Mouse (Mus musculus) heart, adult 2 months (tissue): ENCODE data around the gene Dido1. TPM values are rescaled to one million over a fixed set of nuclear protein-coding genes. Genes with fewer than 3 reads are reported as not detected.

Experiments
- DNase-seq, 2 experiments: peaks; one replicate each; pipeline ENCODE4 v3.0.0; 2021
- H3K27ac ChIP-seq: fragments of 200-600 bp; 2 replicates; pipeline ENCODE4 v1.8.1; 2022
- H3K27me3 ChIP-seq: fragments of 200-500 bp; 2 replicates; pipeline ENCODE4 v1.6.1; 2012; ENCODE audit warnings: mild to moderate bottlenecking, low read length, inconsistent platforms, mixed read lengths; ENCODE audit not compliant: control insufficient read depth, insufficient read depth
- H3K36me3 ChIP-seq: fragments of 200-500 bp; 2 replicates; pipeline ENCODE4 v1.6.1; 2012; ENCODE audit warnings: low read length, inconsistent platforms; ENCODE audit not compliant: control insufficient read depth, insufficient read depth
- H3K4me1 ChIP-seq: fragments of 200-500 bp; 2 replicates; pipeline ENCODE4 v1.6.1; 2011; ENCODE audit warnings: low read length; ENCODE audit not compliant: control insufficient read depth, insufficient read depth
- H3K4me3 ChIP-seq: fragments of 200-600 bp; 2 replicates; pipeline ENCODE4 v1.8.1; 2022
- H3K79me2 ChIP-seq: fragments of 200-500 bp; replicated peaks from 2 replicates; pipeline ENCODE4 v1.6.1; 2012; ENCODE audit warnings: mild to moderate bottlenecking, inconsistent platforms, low read length, moderate library complexity, mixed read lengths; ENCODE audit not compliant: control insufficient read depth, insufficient read depth
- H3K9ac ChIP-seq: fragments of 200-500 bp; 2 replicates; pipeline ENCODE4 v1.6.1; 2012; ENCODE audit warnings: low read depth, mild to moderate bottlenecking, control low read depth, inconsistent platforms, low read length, mixed read lengths
- CTCF ChIP-seq: fragments of 200-600 bp; IDR thresholded peaks from 2 replicates; pipeline ENCODE4 v1.8.1; 2022; ENCODE audit warnings: antibody characterized with exemption, mild to moderate bottlenecking, moderate library complexity
- EP300 ChIP-seq: fragments of 200-500 bp; IDR thresholded peaks from 2 replicates; pipeline ENCODE4 v1.6.1; 2011; ENCODE audit warnings: low read depth, low read length, control low read depth; ENCODE audit not compliant: insufficient read depth
- POLR2A ChIP-seq: fragments of 200-500 bp; IDR thresholded peaks from 2 replicates; pipeline ENCODE4 v1.6.1; 2011; ENCODE audit warnings: mild to moderate bottlenecking, low read depth, low read length, control low read depth; ENCODE audit not compliant: insufficient read depth
- WGBS: fragments of 180-500 bp; shearing (Covaris S2); methylation state at CpG from one replicate; pipeline ENCODE4 v1.1.7; 2018; 5-methylcytosine and 5-hydroxymethylcytosine counted together
- intact Hi-C: fragments of 180-260 bp; cut with DNase I; formaldehyde crosslinking; loops from one replicate; pipeline ENCODE4 v1.15.1; 2025
- polyA plus RNA-seq: library from polyadenylated mRNA; depleted of rRNA; stranded (reverse); fragments of >200 nt; gene quantifications from 2 replicates; pipeline ENCODE4 v1.2.3, GENCODE M21; 2012
- total RNA-seq, 2 experiments: library from RNA; stranded (reverse); gene quantifications; 2 replicates each; pipeline ENCODE4 v1.2.3; 2021

Gene Dido1
- total and polyA plus RNA-seq, 3 experiments: 8.6 to 30.8 (median 30.7) TPM

DNA sequence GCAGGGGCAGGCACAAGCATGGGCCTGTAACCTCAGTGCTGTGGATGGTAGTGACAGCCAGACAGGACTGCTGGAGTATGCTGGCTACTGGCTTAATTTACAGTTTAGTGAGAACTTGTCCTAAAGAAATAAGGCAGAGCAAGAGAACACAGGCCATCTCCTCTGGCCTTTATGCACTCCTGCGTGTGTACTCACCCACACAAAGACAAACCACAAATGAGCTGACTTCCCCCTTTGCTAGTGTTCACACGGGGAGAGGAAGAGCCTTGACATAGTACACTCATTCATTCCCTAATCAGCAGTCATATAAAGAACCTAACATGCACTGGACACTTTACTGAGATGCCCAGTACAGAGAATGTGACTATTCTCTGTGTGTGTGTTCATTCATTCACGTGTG is 4.7 kb downstream of the Dido1 start:
- peaks cover 28% of the 10 kb centered on the region for H3K4me1 ChIP-seq
- H3K79me2 ChIP-seq: peaks cover 12% of the 10 kb centered on the region
- peak overlapping the region; percentile 89 for H3K27ac ChIP-seq
- 40% methylated on average over 3 of the region's 3 CpGs for WGBS
- no peak for DNase-seq
- H3K27me3 ChIP-seq: no peaks in the 10 kb centered on the region
- intact Hi-C loops: no loop called here
- no peak overlapping the region for H3K4me3 ChIP-seq
- peak overlapping the region; percentile 2 for H3K9ac ChIP-seq
- TF ChIP-seq POLR2A: no peak
- no peak for TF ChIP-seq CTCF
- TF ChIP-seq EP300: no peak
- H3K36me3 ChIP-seq: peaks cover 28% of the 10 kb centered on the region

DNA sequence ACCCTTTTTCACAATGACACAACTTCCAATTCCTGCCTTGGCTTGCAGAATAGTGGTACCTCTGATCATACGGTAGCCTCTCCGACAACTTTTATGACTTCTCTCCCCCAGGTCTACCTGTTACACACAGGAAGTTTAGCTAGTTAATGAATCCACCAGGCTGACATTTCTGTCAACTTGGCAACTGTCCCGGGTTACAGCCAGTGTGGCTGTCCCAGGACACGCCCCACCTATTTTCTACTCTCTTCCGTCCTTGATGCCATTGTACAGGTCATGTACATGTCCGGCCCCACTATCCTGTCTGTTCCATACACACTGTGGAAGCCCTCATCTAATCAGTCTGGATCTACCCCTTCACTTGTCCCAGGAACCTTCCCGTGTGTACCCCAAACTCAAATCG is 5.2 kb downstream of the Dido1 start:
- Histone ChIP-seq H3K79me2 (peaks cover 12% of the 10 kb centered on the region), H3K4me1 (peaks cover 30% of the 10 kb centered on the region), H3K36me3 (peaks cover 32% of the 10 kb centered on the region), H3K27ac (peak overlapping the region; percentile 89), H3K4me3 (peak overlapping the region; percentile 3; the same call in 1 of the 2 replicates), H3K9ac (peak overlapping the region; percentile 2; the same call in 1 of the 2 replicates), H3K27me3 (no peaks in the 10 kb centered on the region)
- intact Hi-C loops: loop anchor here (5.0 kb wide), 1 partner anchor 122 kb away; the partner anchor contains the start of gene Mrgbp
- WGBS: 21% methylated on average over 8 of the region's 8 CpGs
- DNase-seq: peak; percentile 56 to 77
- TF ChIP-seq CTCF (no peak), POLR2A (peak; percentile 47; the same call in 1 of the 2 replicates), EP300 (peak; percentile 69; the same call in 1 of the 2 replicates)

DNA sequence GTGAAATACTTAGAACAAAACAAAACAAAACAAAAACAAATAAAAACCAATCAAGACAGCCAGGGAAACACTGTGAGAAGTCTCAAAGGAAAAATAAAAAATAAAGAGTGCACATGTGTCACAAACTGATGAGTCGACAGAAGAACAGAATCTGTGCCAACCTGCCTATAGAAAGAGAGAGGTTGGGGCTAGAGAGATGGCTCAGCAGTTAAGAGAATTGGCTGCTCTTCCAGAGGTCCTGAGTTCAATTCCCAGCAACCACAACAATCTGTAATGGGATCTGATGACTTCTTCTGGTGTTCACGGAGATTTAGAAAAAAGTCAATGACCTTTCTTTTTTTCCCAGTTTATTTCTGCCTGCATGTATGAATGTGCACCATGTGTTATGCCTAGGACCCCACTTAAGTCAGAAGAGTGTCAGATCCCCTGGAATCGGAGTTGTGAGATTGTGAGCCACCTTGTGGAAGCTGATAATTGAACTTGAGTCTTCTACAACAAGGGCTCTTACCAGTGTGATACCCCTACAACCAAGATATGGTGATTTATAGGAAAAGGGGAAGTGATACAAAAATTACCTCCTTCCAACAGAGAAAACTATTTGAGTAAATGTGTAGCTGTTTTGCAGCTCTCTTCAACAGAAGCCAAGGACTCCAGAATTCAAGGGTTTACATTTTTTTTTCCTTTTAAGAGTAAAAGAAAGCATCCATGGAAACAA is 6.0 kb downstream of the Dido1 start:
- Histone ChIP-seq H3K36me3 (peaks cover 36% of the 10 kb centered on the region), H3K27ac (peak overlapping the region; percentile 89), H3K27me3 (no peaks in the 10 kb centered on the region), H3K9ac (no peak overlapping the region), H3K4me3 (peak overlapping the region; percentile 3; the same call in 1 of the 2 replicates), H3K4me1 (peaks cover 31% of the 10 kb centered on the region), H3K79me2 (peaks cover 12% of the 10 kb centered on the region)
- intact Hi-C loops: loop anchor here (5.0 kb wide), 1 partner anchor 122 kb away; the partner anchor contains the start of gene Mrgbp
- no peak for DNase-seq
- WGBS: 58% methylated on average over 3 of the region's 3 CpGs
- TF ChIP-seq CTCF (no peak), POLR2A (no peak), EP300 (no peak)

DNA sequence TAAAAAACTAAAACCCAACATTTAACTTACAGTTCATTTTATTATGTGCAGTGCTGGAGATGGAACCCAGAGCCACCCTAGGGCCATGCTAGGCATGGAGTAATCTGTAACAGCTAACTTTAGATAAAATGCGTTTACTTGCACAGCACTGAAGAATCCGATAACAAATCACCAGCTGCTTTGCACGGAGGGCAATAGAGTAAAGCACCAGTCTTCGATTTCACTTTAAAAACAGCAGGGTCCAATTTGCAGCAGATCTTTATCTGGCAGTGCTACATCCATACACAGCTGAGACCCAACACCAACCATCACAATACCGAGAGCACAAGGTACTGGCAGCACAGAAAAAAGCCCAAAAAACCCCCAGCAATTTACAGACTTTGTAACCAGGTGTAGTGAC is 6.6 kb downstream of the Dido1 start:
- intact Hi-C loops: loop anchor here (5.0 kb wide), 1 partner anchor 121 kb away; the partner anchor contains the start of gene Mrgbp
- Histone ChIP-seq H3K27ac (peak overlapping the region; percentile 94), H3K9ac (no peak overlapping the region), H3K4me1 (peaks cover 32% of the 10 kb centered on the region), H3K36me3 (peaks cover 30% of the 10 kb centered on the region), H3K4me3 (no peak overlapping the region), H3K27me3 (no peaks in the 10 kb centered on the region), H3K79me2 (peaks cover 11% of the 10 kb centered on the region)
- DNase-seq: no peak
- no peak for TF ChIP-seq EP300
- WGBS: 66% methylated on average over 5 of the region's 5 CpGs

DNA sequence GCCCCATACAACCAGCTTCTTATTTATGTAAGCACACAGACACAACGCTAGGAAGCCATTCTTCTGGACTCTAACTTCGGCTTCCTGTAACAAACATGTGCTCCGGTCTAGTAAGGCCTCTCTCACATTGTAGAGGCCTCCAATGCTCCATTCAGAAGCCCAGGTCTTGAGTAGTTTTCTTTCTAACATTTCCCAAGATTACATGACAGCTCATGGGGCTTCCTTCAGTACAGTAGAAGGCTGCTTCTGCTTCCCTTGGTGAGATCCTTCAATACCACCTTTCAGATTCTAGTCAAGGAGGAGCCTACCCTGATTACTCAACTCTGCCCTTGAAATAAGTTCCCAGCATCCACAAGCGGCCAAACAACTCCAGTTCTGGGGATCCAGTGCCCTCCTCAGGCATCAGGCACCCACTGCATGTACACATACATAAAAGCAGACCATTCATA is 7.1 kb downstream of the Dido1 start:
- Histone ChIP-seq H3K4me3 (peak overlapping the region; percentile 85), H3K27me3 (no peaks in the 10 kb centered on the region), H3K9ac (peak overlapping the region; percentile 82), H3K36me3 (peaks cover 32% of the 10 kb centered on the region), H3K4me1 (peaks cover 33% of the 10 kb centered on the region), H3K79me2 (peaks cover 13% of the 10 kb centered on the region), H3K27ac (peak overlapping the region; percentile 94)
- 10% methylated on average over 4 of the region's 4 CpGs for WGBS
- intact Hi-C loops: loop anchor here (5.0 kb wide), 1 partner anchor 120 kb away; the partner anchor contains the start of gene Mrgbp
- no peak for DNase-seq
- TF ChIP-seq EP300: no peak
- no peak for TF ChIP-seq POLR2A
- no peak for TF ChIP-seq CTCF

DNA sequence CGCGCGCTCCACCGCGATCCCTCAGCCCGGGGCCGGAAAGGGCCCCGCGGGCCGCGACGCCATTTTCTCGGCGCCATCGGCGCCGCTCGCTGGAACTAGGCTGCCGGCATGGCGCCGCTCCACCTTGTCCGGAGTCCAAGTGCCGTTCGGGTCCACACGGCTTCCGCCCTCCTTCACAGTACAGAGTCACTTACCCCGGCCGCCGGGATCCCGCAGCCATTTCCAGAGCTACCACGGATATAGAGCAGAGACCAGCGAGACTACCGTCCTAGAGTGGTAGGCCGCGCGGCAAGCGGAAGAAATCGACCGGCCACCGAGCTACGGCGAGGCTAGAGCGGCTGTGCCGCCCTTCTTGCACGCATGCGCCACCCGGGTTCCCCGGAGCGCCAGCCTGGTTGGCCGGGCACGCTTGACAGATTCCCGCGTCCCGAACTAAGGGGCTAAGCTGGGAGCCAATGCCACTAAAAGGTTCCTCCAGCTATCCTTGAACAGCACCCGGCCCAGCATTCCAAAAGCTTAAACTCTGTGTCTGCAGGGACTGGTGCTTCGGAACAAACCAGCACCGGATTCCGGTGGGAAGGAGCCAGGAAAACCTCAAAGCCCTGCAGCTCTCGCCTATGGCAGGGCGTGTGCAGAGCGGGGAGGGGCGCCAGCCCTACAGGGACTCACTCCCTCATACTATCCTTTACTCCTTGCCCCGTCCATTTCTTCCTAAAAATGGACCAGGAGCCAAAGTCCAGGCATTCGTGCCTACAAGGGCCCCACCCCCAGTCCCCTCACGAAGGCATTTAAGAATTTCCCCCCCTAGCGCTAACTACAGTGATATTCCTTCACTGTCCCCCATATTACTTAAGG is 7.8 kb downstream of the Dido1 start:
- no peak; the same call in 1 of the 2 replicates for TF ChIP-seq EP300
- peak; percentile 4; the same call in 1 of the 2 replicates for TF ChIP-seq CTCF
- TF ChIP-seq POLR2A: peak; percentile 63
- peaks cover 13% of the 10 kb centered on the region for H3K79me2 ChIP-seq
- H3K36me3 ChIP-seq: peaks cover 33% of the 10 kb centered on the region

More for the DNA sequence above, 7.8 kb downstream of the Dido1 start:
- Histone ChIP-seq H3K4me3 (peak overlapping the region; percentile 85), H3K9ac (peak overlapping the region; percentile 82), H3K27ac (peak overlapping the region; percentile 94), H3K27me3 (no peaks in the 10 kb centered on the region), H3K4me1 (peaks cover 33% of the 10 kb centered on the region)
- intact Hi-C loops: loop anchor here (5.0 kb wide), 1 partner anchor 120 kb away; the partner anchor contains the start of gene Mrgbp
- peak; percentile 92 to 95 for DNase-seq
- under 1% methylated on average over 66 of the region's 66 CpGs for WGBS
